Mouse (Mus musculus): ENCODE measurements around the gene Hist1h2bg. TPM values are rescaled to one million over a fixed set of nuclear protein-coding genes. Genes with fewer than 3 reads are reported as not detected.

The Hist1h2bg gene
- polyA plus RNA-seq, 1 experiment from 2014 or later, result 2.8 TPM

Other genes with a start within 250 kb of the Hist1h2bg start
- gene Zfp322a, start 202.2 kb upstream of the Hist1h2bg start, polyA plus RNA-seq (2017; shearing (Covaris generic)), result 31.4 TPM
- 12.6 TPM for gene Abt1, start 147.5 kb upstream of the Hist1h2bg start, polyA plus RNA-seq (2017; shearing (Covaris generic))
- gene Btn1a1, start 105.5 kb upstream of the Hist1h2bg start, polyA plus RNA-seq (2017; shearing (Covaris generic)), result not detected
- gene Btn2a2, start 82.5 kb upstream of the Hist1h2bg start, polyA plus RNA-seq (2017; shearing (Covaris generic)), result not detected
- gene Hist1h4h, start 40.3 kb upstream of the Hist1h2bg start, polyA plus RNA-seq (2017; shearing (Covaris generic)), result 5.4 TPM
- gene Hist1h2af, start 37.5 kb upstream of the Hist1h2bg start, polyA plus RNA-seq (2017; shearing (Covaris generic)), result not detected
- gene Hist1h3g, start 36.0 kb upstream of the Hist1h2bg start, polyA plus RNA-seq (2017; shearing (Covaris generic)), result not detected
- 0.53 TPM for gene Hist1h2bh, start 28.0 kb upstream of the Hist1h2bg start, polyA plus RNA-seq (2017; shearing (Covaris generic))
- gene Hist1h3f, start 27.3 kb upstream of the Hist1h2bg start, polyA plus RNA-seq (2017; shearing (Covaris generic)), result 0.29 TPM
- gene Hist1h4f, start 19.7 kb upstream of the Hist1h2bg start, polyA plus RNA-seq (2017; shearing (Covaris generic)), result 1.1 TPM
- gene Hist1h1d, start 18.1 kb upstream of the Hist1h2bg start, polyA plus RNA-seq (2017; shearing (Covaris generic)), result 0.20 TPM
- gene Hist1h3e, start 9.0 kb upstream of the Hist1h2bg start, polyA plus RNA-seq (2017; shearing (Covaris generic)), result 0.83 TPM
- 0.97 TPM for gene Hist1h2ae, start 176 bp upstream of the Hist1h2bg start, polyA plus RNA-seq (2017; shearing (Covaris generic))
- not detected for gene Hist1h2bf, start 2.8 kb downstream of the Hist1h2bg start, polyA plus RNA-seq (2017; shearing (Covaris generic))
- gene Hist1h2ad, start 3.0 kb downstream of the Hist1h2bg start, polyA plus RNA-seq (2017; shearing (Covaris generic)), result not detected
- not detected for gene Hist1h3d, start 4.4 kb downstream of the Hist1h2bg start, polyA plus RNA-seq (2017; shearing (Covaris generic))
- 36.0 TPM for gene Hist1h4d, start 10.2 kb downstream of the Hist1h2bg start, polyA plus RNA-seq (2017; shearing (Covaris generic))
- 2.7 TPM for gene Hist1h2be, start 49.7 kb downstream of the Hist1h2bg start, polyA plus RNA-seq (2017; shearing (Covaris generic))
- 6.7 TPM for gene Hist1h1e, start 51.2 kb downstream of the Hist1h2bg start, polyA plus RNA-seq (2017; shearing (Covaris generic))
- 0.36 TPM for gene Hist1h2ac, start 112.6 kb downstream of the Hist1h2bg start, polyA plus RNA-seq (2017; shearing (Covaris generic))
- 6.1 TPM for gene Hist1h2bc, start 112.8 kb downstream of the Hist1h2bg start, polyA plus RNA-seq (2017; shearing (Covaris generic))
- gene Hist1h1t, start 124.4 kb downstream of the Hist1h2bg start, polyA plus RNA-seq (2017; shearing (Covaris generic)), result not detected
- 3.7 TPM for gene Hist1h4c, start 127.1 kb downstream of the Hist1h2bg start, polyA plus RNA-seq (2017; shearing (Covaris generic))
- gene Hfe, start 139.5 kb downstream of the Hist1h2bg start, polyA plus RNA-seq (2017; shearing (Covaris generic)), result 0.92 TPM
- gene Hist1h1c, start 167.4 kb downstream of the Hist1h2bg start, polyA plus RNA-seq (2017; shearing (Covaris generic)), result 11.3 TPM
- not detected for gene Hist1h3c, start 174.2 kb downstream of the Hist1h2bg start, polyA plus RNA-seq (2017; shearing (Covaris generic))
- gene Hist1h2bb, start 175.3 kb downstream of the Hist1h2bg start, polyA plus RNA-seq (2017; shearing (Covaris generic)), result 0.86 TPM
- not detected for gene Hist1h2ab, start 179.7 kb downstream of the Hist1h2bg start, polyA plus RNA-seq (2017; shearing (Covaris generic))
- 0.67 TPM for gene Hist1h3b, start 180.9 kb downstream of the Hist1h2bg start, polyA plus RNA-seq (2017; shearing (Covaris generic))
- gene Hist1h4b, start 185.6 kb downstream of the Hist1h2bg start, polyA plus RNA-seq (2017; shearing (Covaris generic)), result 9.6 TPM
- not detected for gene Hist1h4a, start 189.8 kb downstream of the Hist1h2bg start, polyA plus RNA-seq (2017; shearing (Covaris generic))
- gene Hist1h3a, start 191.0 kb downstream of the Hist1h2bg start, polyA plus RNA-seq (2017; shearing (Covaris generic)), result 1.6 TPM
- 1.3 TPM for gene Hist1h1a, start 192.3 kb downstream of the Hist1h2bg start, polyA plus RNA-seq (2017; shearing (Covaris generic))
- gene Trim38, start 198.5 kb downstream of the Hist1h2bg start, polyA plus RNA-seq (2017; shearing (Covaris generic)), result not detected
- gene Slc17a2, start 235.6 kb downstream of the Hist1h2bg start, polyA plus RNA-seq (2017; shearing (Covaris generic)), result not detected

Data from CD4-positive, CD25-positive, alpha-beta regulatory T cell, adult 9 weeks (primary cell).